Mouse (Mus musculus): ENCODE data around the gene Ubqln1.

DNA sequence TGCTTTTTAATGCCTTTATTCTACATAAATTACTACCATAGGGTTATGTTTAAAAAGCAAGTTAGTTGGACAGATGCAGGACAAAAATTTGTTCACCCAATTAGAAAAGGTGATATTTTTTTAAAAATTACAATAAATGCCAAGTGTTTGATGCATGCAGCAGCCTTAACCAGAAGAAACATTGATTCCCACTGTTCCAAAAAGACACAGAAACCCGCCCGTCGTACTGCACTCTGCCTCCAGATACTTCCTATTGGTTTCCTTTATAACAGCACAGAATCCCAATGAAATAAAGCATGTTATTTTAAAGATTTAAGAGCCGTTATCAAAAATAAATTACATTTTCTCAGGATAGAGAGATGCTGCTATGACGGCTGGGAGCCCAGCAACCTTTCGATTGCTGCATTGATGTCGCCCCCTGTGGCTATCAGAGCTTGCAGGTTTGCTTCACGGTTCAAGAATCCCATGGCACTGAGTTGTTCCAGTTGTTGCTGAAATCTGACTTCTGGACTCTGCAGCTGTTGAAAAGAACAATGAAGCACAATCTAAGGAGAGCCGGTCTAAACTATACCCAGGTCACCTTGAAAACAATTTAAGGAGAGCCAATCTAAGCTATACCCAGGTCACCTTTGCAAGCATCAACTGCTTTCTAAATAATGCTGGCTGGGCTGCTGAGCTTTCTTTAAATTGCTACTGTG is 37.8 kb downstream of the Ubqln1 start:
- TF ChIP-seq CTCF (IDR thresholded peaks at IDR 0.05; ENCODE audit: insufficient read depth, low read length) (no peak), POLR2A (IDR thresholded peaks at IDR 0.05; ENCODE audit: borderline replicate concordance, extremely low read depth, low read depth, low read length) (no peak)

All from lung, adult 2 months (tissue).